Mouse (Mus musculus) olfactory bulb, adult 2 months (tissue): ENCODE measurements around the gene Tatdn2. TPM values are rescaled to one million over a fixed set of nuclear protein-coding genes. Genes with fewer than 3 reads are reported as not detected.

ENCODE experiments used
- H3K27ac ChIP-seq: fragments of 200-500 bp; 2 replicates; pipeline ENCODE4 v1.5.1; 2012; ENCODE audit warnings: low read depth, low read length; ENCODE audit not compliant: insufficient read depth
- H3K4me1 ChIP-seq: fragments of 200-500 bp; 2 replicates; pipeline ENCODE4 v1.6.1; 2012; ENCODE audit warnings: low read length; ENCODE audit not compliant: control insufficient read depth, insufficient read depth
- H3K4me3 ChIP-seq: fragments of 200-500 bp; 2 replicates; pipeline ENCODE4 v1.5.1; 2012; ENCODE audit warnings: mild to moderate bottlenecking, low read depth, low read length, moderate library complexity; ENCODE audit not compliant: insufficient read depth
- CTCF ChIP-seq: fragments of 200-500 bp; IDR thresholded peaks from 2 replicates; pipeline ENCODE4 v1.5.1; 2012; ENCODE audit warnings: low read depth, mild to moderate bottlenecking, low read length, moderate library complexity; ENCODE audit not compliant: insufficient read depth
- POLR2A ChIP-seq: fragments of 200-500 bp; IDR thresholded peaks from 2 replicates; pipeline ENCODE4 v1.6.1; 2012; ENCODE audit warnings: mild to moderate bottlenecking, low read depth, low read length, moderate library complexity; ENCODE audit not compliant: insufficient read depth
- WGBS: fragments of 180-500 bp; shearing (Covaris S2); methylation state at CpG from one replicate; pipeline ENCODE4 v1.1.7; 2018; 5-methylcytosine and 5-hydroxymethylcytosine counted together
- polyA plus RNA-seq: library from polyadenylated mRNA; stranded (reverse); fragments of >200 nt; gene quantifications from 2 replicates; pipeline ENCODE4 v1.2.4, GENCODE M21; 2012; ENCODE audit warnings: low replicate concordance; ENCODE audit not compliant: missing spikeins, insufficient read depth, insufficient read length

Gene Tatdn2
- polyA plus RNA-seq, 1 experiment = not detected

- WGBS = 42% methylated on average over 3 of the region's 3 CpGs
- Histone ChIP-seq H3K27ac (no peak overlapping the region), H3K4me3 (no peak overlapping the region), H3K4me1 (peaks cover 25% of the 10 kb centered on the region)
- TF ChIP-seq POLR2A (no peak), CTCF (no peak)
Observed at GRCm38 (mm10) chr6:113658226-113658625, 38.6 kb upstream of the Tatdn2 start.

GRCm38 (mm10) chr6:113659648-113660491, 37.0 kb upstream of the Tatdn2 start:
- no peak for TF ChIP-seq CTCF
- no peak for TF ChIP-seq POLR2A
- Histone ChIP-seq H3K4me3 (no peak overlapping the region), H3K4me1 (peaks cover 24% of the 10 kb centered on the region), H3K27ac (peak overlapping the region; percentile 50)
- WGBS = 43% methylated on average over 8 of the region's 8 CpGs

GRCm38 (mm10) chr6:113660492-113661352, 36.1 kb upstream of the Tatdn2 start:
- TF ChIP-seq POLR2A = no peak
- TF ChIP-seq CTCF = no peak
- H3K27ac ChIP-seq = peak overlapping the region; percentile 50; the same call in 1 of the 2 replicates
- WGBS = 61% methylated on average over 14 of the region's 14 CpGs

GRCm38 (mm10) chr6:113661353-113662241, 35.3 kb upstream of the Tatdn2 start:
- TF ChIP-seq POLR2A = no peak
- no peak for TF ChIP-seq CTCF
- H3K27ac ChIP-seq = no peak overlapping the region

More at GRCm38 (mm10) chr6:113660492-113661352, 36.1 kb upstream of the Tatdn2 start:
- Histone ChIP-seq H3K4me1 (peaks cover 20% of the 10 kb centered on the region), H3K4me3 (no peak overlapping the region)

DNA sequence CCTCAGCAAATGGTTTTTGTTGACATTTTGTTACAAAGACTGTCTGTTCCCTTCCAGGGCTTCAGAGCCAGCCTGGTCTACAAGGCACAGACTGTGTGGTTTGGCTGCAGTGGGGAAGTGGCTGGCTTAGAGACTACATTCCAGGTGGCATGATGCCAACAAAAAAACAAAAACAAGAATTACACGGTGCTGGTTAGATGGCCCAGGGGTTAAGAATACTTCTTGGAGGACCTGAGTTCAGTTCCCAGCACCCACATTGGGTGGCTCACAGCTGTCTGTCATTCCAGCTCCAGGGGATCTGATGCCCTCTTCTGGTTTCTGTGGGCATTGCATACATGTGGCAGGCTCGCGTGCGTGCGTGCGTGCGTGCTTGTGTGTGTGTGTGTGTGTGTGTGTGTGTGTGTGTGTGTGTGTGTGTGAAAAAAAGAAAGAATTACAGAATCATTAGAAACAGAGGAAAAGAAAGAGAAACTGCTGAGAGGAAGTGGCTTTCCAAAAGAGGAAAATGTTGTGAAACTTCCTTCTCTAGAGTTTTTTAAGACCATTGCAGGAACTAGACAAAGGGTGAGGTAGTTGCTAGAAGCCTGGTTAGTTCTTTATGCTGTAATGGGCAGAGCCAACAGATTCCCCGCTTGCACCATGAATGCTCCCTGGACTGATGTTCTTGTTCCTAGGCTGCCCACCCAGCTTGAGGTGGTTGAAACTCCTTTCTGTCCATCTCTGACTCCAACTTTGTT, 33.7 kb upstream of the Tatdn2 start:
- 83% methylated on average over 8 of the region's 8 CpGs for WGBS

More at GRCm38 (mm10) chr6:113661353-113662241, 35.3 kb upstream of the Tatdn2 start:
- Histone ChIP-seq H3K4me3 (no peak overlapping the region), H3K4me1 (peaks cover 20% of the 10 kb centered on the region)
- WGBS = 67% methylated on average over 12 of the region's 12 CpGs

DNA sequence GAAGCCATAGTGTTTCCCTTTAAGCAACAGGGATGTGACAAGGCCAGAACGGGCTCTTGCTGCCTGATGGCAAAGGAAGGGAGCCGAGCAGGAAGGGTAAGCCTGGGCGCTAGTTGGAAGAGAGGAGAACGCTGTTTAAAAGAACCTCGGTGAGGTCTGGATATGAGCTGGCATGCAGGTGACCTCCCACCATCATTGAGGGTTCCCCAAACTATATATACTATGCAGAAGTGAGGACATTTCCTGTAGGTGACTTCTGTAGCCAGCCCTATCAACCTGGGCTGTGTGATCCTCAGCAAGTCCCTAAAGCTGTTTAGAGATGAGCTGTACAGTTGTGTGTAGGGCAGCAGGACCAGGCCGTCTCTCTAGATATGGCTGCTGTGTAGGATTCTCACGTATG, 32.5 kb upstream of the Tatdn2 start:
- Histone ChIP-seq H3K4me3 (no peak overlapping the region), H3K27ac (no peak overlapping the region), H3K4me1 (peaks cover 21% of the 10 kb centered on the region)
- TF ChIP-seq CTCF (no peak), POLR2A (no peak)
- WGBS = 87% methylated on average over 7 of the region's 7 CpGs

More for the DNA sequence above, 33.7 kb upstream of the Tatdn2 start:
- TF ChIP-seq CTCF (no peak), POLR2A (no peak)
- peaks cover 14% of the 10 kb centered on the region for H3K4me1 ChIP-seq
- H3K27ac ChIP-seq = no peak overlapping the region
- H3K4me3 ChIP-seq = no peak overlapping the region

DNA sequence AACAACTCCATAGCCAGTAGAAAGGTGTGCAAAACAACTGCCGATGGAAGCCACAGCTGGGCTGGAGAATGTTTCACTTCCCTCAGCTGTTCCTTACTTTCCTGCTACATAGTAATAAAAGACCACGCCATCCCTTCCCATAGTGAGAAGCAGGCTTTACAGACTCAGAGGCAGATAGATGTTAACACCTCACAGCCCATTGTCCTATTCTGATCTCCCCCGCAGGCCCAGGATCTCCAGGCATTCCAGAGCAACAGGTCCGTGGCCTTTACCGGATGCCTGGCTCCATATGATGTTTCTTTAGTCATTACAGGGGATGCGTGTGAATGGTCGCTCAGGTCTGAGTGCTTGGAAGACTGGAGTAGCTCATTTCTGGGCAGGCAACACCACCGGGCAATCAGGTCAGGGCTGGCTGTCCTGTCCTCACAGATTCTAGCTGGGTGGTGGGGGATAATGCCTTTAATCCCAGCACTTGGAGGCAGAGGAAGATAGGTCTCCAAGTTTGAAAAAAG, 29.2 kb upstream of the Tatdn2 start:
- peaks cover 11% of the 10 kb centered on the region; the same call in 1 of the 2 replicates for H3K4me1 ChIP-seq

More for the DNA sequence above, 29.2 kb upstream of the Tatdn2 start:
- TF ChIP-seq CTCF (no peak), POLR2A (no peak)
- Histone ChIP-seq H3K27ac (no peak overlapping the region), H3K4me3 (no peak overlapping the region)
- 78% methylated on average over 8 of the region's 8 CpGs for WGBS
